Mouse (Mus musculus) embryonic facial prominence, embryonic 11.5 days (tissue): ENCODE results near the gene Thtpa. TPM values are rescaled to one million over a fixed set of nuclear protein-coding genes. Genes with fewer than 3 reads are reported as not detected.

Source experiments
- ATAC-seq: fragments of 200-750 bp; cut with Nextera tagmentation; replicated peaks from 2 replicates; pipeline ENCODE4 v1.8.0; 2017; ENCODE audit warnings: low read depth; ENCODE audit not compliant: insufficient number of reproducible peaks, low FRiP score, low TSS enrichment
- DNase-seq: peaks from one replicate; pipeline ENCODE4 v3.0.0-alpha.2; 2015; ENCODE audit warnings: low spot score
- H3K27ac ChIP-seq: fragments of 300-500 bp; sonication (generic); replicated peaks from 2 replicates; pipeline ENCODE4 v1.5.1; 2014; ENCODE audit warnings: mild to moderate bottlenecking, low read depth, low read length, control low read depth
- H3K27me3 ChIP-seq: fragments of 300-500 bp; sonication (generic); 2 replicates; pipeline ENCODE4 v1.6.1; 2014; ENCODE audit warnings: mild to moderate bottlenecking, low read length, moderate library complexity, mixed read lengths; ENCODE audit not compliant: control insufficient read depth, insufficient read depth
- H3K36me3 ChIP-seq: fragments of 300-500 bp; sonication (generic); replicated peaks from 2 replicates; pipeline ENCODE4 v1.6.1; 2014; ENCODE audit warnings: low read depth, mild to moderate bottlenecking, low read length, moderate library complexity, mixed read lengths; ENCODE audit not compliant: control insufficient read depth, insufficient read depth
- H3K4me1 ChIP-seq: fragments of 300-500 bp; sonication (generic); 2 replicates; pipeline ENCODE4 v1.6.1; 2014; ENCODE audit warnings: low read length, mixed read lengths; ENCODE audit not compliant: control insufficient read depth, insufficient read depth
- H3K4me2 ChIP-seq: fragments of 300-500 bp; sonication (generic); 2 replicates; pipeline ENCODE4 v1.6.1; 2014; ENCODE audit warnings: low read depth, mild to moderate bottlenecking, control low read depth, low read length, moderate library complexity
- H3K4me3 ChIP-seq: fragments of 300-500 bp; sonication (generic); 2 replicates; pipeline ENCODE4 v1.5.1; 2014; ENCODE audit warnings: low read depth, low read length, control low read depth
- H3K9ac ChIP-seq: fragments of 300-500 bp; sonication (generic); replicated peaks from 2 replicates; pipeline ENCODE4 v1.6.1; 2014; ENCODE audit warnings: mild to moderate bottlenecking, control low read depth, low read length
- H3K9me3 ChIP-seq: fragments of 300-500 bp; sonication (generic); replicated peaks from 2 replicates; pipeline ENCODE4 v1.6.1; 2016; ENCODE audit warnings: mild to moderate bottlenecking, low read length, inconsistent platforms, mixed read lengths; ENCODE audit not compliant: control insufficient read depth
- WGBS: fragments of 180-500 bp; shearing (Covaris S2); extraction: QIAGEN DNeasy Blood & Tissue Kit; methylation state at CpG from one replicate; pipeline ENCODE4 v1.1.7; 2014; 5-methylcytosine and 5-hydroxymethylcytosine counted together
- polyA plus RNA-seq: library from polyadenylated mRNA; unstranded; fragments of >200 nt; fragmentation: Nextera tagmentation; extraction: Ambion mirVana; gene quantifications from 2 replicates; pipeline ENCODE4 v1.2.1, GENCODE M21; 2014

Gene Thtpa
- polyA plus RNA-seq, 1 experiment from 2014 or later = 19.0 TPM

GRCm38 (mm10) chr14:55110076-55110475 lies 15.5 kb downstream of the Thtpa start:
- DNase-seq = no peak
- no peak for ATAC-seq
- no peak overlapping the region for H3K9ac ChIP-seq
- H3K27me3 ChIP-seq = peaks cover 25% of the 10 kb centered on the region
- no peaks in the 10 kb centered on the region for H3K36me3 ChIP-seq
- H3K4me2 ChIP-seq = no peak overlapping the region
- no peak overlapping the region for H3K4me3 ChIP-seq
- 25% methylated on average over 9 of the region's 9 CpGs for WGBS
- no peak overlapping the region for H3K27ac ChIP-seq
- peaks cover 11% of the 10 kb centered on the region for H3K4me1 ChIP-seq
- H3K9me3 ChIP-seq = no peaks in the 10 kb centered on the region

DNA sequence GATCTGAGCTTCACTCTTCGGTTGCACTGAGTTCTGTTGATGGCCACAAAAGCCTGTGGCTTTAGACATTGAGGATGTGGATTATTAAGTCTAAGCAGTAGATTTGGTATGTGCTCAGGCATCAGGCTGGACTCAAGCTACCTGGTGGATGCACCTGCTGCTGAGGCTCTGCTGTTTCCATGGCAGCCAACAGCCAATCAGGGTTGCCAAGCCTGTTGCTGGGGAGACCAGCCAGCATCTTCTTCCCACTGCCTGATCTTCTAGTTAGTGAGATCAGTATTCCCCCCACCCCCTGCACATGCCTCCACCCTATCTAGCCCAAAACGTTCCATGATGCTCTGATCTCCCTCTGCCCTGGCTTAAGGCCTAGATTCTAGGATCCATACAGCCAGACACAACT lies 17.1 kb downstream of the Thtpa start:
- H3K27me3 ChIP-seq = peaks cover 34% of the 10 kb centered on the region
- 90% methylated on average over 2 of the region's 2 CpGs for WGBS
- ATAC-seq = no peak
- H3K27ac ChIP-seq = no peak overlapping the region
- H3K9ac ChIP-seq = no peak overlapping the region
- no peak overlapping the region for H3K4me3 ChIP-seq
- H3K36me3 ChIP-seq = no peaks in the 10 kb centered on the region
- peaks cover 8% of the 10 kb centered on the region for H3K4me1 ChIP-seq
- no peaks in the 10 kb centered on the region for H3K9me3 ChIP-seq
- no peak for DNase-seq
- no peak overlapping the region for H3K4me2 ChIP-seq

DNA sequence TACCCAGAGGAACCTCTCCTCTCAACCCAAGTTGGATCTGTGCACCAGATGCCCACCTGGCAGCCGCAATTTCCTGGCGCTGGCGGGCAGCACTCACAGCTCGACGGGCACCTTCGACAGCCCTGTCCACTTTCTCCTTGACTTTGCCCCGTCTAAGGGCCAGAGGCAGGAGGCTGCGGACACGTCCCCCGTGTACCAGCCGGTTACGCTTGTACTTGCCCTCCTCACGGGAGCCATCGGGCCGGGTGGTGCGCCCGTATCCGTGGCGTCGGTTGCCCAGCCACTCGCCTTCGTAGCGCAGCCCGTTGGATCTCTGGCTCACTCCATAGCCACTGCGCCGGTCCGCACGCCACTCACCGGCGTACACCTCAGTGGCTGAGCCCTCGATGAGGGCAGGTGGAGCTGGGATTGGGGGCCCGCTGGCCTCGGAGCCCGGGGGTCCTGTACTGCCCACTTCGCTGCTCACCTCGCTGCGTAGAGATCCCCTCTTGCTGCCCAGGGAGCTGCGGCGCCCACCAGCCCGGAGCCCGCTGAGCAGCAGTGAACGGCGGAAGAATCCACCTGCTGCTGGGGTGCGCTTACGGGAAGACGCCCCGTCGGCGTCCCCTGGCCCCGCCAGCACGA lies 18.9 kb downstream of the Thtpa start:
- Histone ChIP-seq H3K9ac (no peak overlapping the region), H3K36me3 (no peaks in the 10 kb centered on the region), H3K27me3 (peaks cover 40% of the 10 kb centered on the region), H3K27ac (no peak overlapping the region), H3K4me2 (no peak overlapping the region), H3K9me3 (no peaks in the 10 kb centered on the region), H3K4me3 (no peak overlapping the region), H3K4me1 (peaks cover 6% of the 10 kb centered on the region)
- 69% methylated on average over 51 of the region's 51 CpGs for WGBS
- ATAC-seq (no peak), DNase-seq (no peak)

GRCm38 (mm10) chr14:55113975-55114645 lies 19.5 kb downstream of the Thtpa start:
- DNase-seq (no peak), ATAC-seq (no peak)
- Histone ChIP-seq H3K4me1 (peaks cover 3% of the 10 kb centered on the region), H3K36me3 (no peaks in the 10 kb centered on the region), H3K4me3 (peak overlapping the region; percentile 58), H3K9ac (peak overlapping the region; percentile 60), H3K27ac (no peak overlapping the region), H3K4me2 (peak overlapping the region; percentile 100), H3K27me3 (peaks cover 40% of the 10 kb centered on the region), H3K9me3 (no peaks in the 10 kb centered on the region)
- 4% methylated on average over 25 of the region's 26 CpGs for WGBS

DNA sequence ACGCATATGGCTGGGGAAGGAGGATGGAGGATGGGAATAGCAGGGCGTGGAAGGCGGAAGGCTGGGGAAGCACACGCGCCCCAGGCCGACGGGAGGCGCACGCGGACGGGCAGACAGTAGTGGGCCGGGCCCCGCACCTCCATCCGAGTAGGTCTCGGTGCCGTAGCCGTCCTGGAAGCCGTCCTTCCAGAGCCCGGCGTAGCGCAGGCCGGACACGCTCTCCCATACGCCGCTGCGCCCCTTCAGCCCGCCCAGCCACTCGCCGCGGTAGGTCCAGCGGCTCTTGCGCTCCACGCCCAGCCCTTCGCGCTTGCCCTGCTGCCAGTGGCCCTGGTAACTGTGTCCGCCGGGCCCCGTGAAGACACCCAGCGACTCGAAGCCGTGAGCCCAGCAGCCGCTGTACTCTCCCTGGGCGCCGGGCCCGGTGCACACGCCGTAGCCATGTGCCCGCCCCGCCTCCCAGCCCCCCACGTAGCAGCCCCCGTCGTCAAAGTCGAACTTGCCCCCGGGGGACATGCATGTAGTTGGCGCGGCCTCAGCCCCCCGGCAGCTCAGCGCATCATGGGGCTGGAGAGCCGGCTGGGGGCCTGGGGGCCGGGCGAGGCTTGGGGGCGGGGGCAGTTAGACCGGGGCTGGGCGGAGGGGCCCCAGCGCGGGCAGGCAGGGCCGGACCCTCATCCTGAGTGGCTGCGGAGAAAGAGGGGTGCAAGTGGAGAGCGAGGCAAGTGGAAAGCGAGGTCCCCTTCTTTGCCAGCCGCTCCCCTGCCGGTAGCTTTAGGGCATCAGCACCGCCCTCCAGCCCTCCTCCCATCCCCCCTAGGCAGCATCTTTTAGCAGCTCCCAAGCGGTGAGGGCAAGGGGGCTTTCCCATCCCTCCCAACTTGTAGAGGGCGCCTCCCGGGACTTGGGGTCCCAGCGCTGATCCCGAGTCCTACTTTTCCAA lies 20.4 kb downstream of the Thtpa start:
- H3K9ac ChIP-seq = peak overlapping the region; percentile 60

GRCm38 (mm10) chr14:55115846-55116245 lies 21.3 kb downstream of the Thtpa start:
- no peak for ATAC-seq
- Histone ChIP-seq H3K9ac (0 out of 2 replicates have a peak overlapping the region, but pooled peaks have one; percentile 6), H3K36me3 (no peaks in the 10 kb centered on the region), H3K4me3 (peak overlapping the region; percentile 58), H3K9me3 (no peaks in the 10 kb centered on the region), H3K4me2 (peak overlapping the region; percentile 100), H3K4me1 (peaks cover 3% of the 10 kb centered on the region), H3K27me3 (peaks cover 37% of the 10 kb centered on the region), H3K27ac (no peak overlapping the region)
- no peak for DNase-seq
- WGBS = 0% methylated on average over 8 of the region's 8 CpGs

More for the DNA sequence above, 20.4 kb downstream of the Thtpa start:
- H3K4me3 ChIP-seq = peak overlapping the region; percentile 58
- no peak overlapping the region for H3K27ac ChIP-seq
- H3K27me3 ChIP-seq = peaks cover 39% of the 10 kb centered on the region
- ATAC-seq (peak; percentile 59), DNase-seq (peak; percentile 62)
- WGBS = 0% methylated on average over 69 of the region's 78 CpGs
- no peaks in the 10 kb centered on the region for H3K36me3 ChIP-seq
- peaks cover 3% of the 10 kb centered on the region for H3K4me1 ChIP-seq
- peak overlapping the region; percentile 100 for H3K4me2 ChIP-seq
- H3K9me3 ChIP-seq = no peaks in the 10 kb centered on the region

DNA sequence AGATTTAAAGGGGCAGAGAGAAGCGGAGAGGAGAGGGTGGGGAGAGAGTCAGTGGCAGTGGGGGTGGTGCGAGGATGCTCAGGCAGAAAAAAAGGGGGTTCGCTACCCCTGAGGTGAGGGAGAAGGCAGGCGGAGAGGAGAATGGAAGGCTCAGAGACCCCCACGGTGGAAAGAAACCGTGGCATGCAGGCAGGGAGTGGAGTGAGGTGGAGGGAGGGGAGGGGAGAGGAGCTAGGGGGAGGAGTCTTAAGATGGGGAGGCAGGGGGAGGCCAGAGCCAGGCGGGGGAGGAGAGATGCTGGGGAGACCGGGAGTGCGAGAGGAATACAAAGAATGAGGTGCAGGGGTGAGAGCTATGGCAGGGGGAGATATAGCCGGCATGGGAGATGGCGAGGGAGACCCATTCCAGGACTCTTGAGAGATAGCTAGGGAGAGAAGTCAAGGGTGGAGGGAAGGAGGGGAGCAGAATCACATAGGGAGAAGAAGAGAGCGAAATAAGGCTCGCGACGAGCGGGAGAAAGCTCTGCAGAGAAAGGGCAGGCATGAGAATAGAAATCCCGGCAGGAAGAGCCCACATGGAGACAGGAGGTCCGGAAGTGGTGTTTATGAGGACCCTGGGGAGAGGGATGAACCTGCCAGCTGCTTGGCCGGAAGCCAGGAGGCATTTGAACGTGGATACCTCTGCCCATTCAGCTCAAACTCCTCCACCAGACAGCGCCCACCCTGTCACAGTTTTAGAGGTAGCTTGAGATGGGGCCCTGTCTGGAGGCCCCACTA lies 22.0 kb downstream of the Thtpa start, which contains the start of gene Jph4:
TSS of gene Jph4 (minus strand) at position 511 of the 776 bp plus-strand sequence.
- H3K9me3 ChIP-seq = no peaks in the 10 kb centered on the region
- peak within 1 kb of the TSS; percentile 58 for H3K4me3 ChIP-seq
- peak within 1 kb of the TSS; percentile 100 for H3K4me2 ChIP-seq
- DNase-seq = no peak
- H3K27me3 ChIP-seq = peaks cover 37% of the 10 kb centered on the region
- H3K4me1 ChIP-seq = peaks cover 3% of the 10 kb centered on the region
- H3K9ac ChIP-seq = 0 out of 2 replicates have a peak within 1 kb of the TSS, but pooled peaks have one; percentile 6
- no peaks in the 10 kb centered on the region for H3K36me3 ChIP-seq
- WGBS = 2% methylated on average over 21 of the region's 21 CpGs
- ATAC-seq = no peak
- H3K27ac ChIP-seq = no peak within 1 kb of the TSS
